Mouse (Mus musculus) gastrocnemius, postnatal 4 days (tissue): ENCODE data around the gene Ddx20. TPM values are rescaled to one million over a fixed set of nuclear protein-coding genes. Genes with fewer than 3 reads are reported as not detected.

Experiments
- DNase-seq, 2 experiments: peaks; one replicate each; pipeline ENCODE4 v3.0.0; 2021 to 2022; ENCODE audit warnings: low spot score in 2 of 2, mixed read lengths in 2 of 2
- total RNA-seq, 2 experiments: library from RNA; stranded (reverse); gene quantifications; 2 replicates each; pipeline ENCODE4 v1.2.3; 2021

Ddx20 gene
- total RNA-seq, 2 experiments from 2014 or later = 12.3 to 15.1 TPM

DNA sequence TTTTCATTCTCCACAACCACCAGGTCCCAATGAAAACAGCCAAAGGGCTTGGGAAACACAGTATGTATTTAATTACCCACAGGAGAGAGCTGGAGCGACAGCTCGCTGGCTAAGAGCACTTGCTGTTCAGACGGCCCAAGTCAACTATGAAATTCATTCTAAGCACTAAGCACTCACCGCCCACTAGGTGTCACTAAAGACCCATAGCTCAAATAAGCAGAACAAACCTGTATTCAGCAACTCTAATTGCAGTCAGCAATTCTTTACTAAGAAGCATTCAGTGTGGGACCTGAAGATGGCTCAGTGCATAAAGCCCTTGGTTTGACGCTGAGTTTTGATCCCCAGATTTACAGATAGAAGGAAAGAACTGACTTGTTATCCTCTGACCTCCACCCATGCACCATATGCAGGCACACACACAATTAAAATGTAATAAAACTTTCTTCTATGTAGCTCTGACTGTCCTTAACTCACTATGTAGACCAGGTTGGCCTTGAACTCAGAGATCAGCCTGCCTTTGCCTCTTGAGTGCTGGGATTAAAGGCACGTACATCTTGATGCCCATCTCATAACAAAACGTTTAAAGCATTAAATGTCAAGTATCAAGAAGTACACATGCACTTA, 12.7 kb downstream of the Ddx20 start:
- peak in 1 of 2 experiments; percentile 53 for DNase-seq

- no peak for DNase-seq
These were observed 16.6 kb downstream of the Ddx20 start for GRCm38 (mm10) chr3:105670801-105671200.

DNA sequence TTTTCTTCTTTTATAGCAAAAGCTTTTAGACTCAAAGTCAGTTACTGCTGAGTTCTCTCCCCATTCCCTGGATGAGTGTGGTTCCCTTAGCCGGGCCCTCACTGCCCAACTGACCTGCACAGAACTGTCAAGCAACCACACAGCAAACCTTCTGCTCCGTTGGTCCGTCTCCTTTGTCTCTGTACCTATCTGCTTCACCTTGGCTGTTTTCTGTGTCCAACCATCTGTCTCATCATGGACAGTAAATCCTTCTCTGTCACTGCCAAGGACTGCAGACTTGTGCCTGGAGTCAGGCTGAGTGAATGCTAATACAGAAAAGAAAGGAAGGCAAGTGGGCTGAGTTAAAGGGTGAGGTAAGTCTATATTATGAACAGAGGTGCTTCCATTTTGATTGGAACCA, 17.6 kb downstream of the Ddx20 start:
- DNase-seq = no peak

GRCm38 (mm10) chr3:105668161-105668560, 19.2 kb downstream of the Ddx20 start:
- no peak for DNase-seq

- DNase-seq = no peak
These were observed 20.3 kb downstream of the Ddx20 start for GRCm38 (mm10) chr3:105666996-105667523.

GRCm38 (mm10) chr3:105665105-105665765, 22.1 kb downstream of the Ddx20 start:
- no peak for DNase-seq

GRCm38 (mm10) chr3:105663043-105663442, 24.3 kb downstream of the Ddx20 start:
- DNase-seq = no peak

- no peak for DNase-seq
These were observed 26.8 kb downstream of the Ddx20 start for GRCm38 (mm10) chr3:105660530-105660929.

- DNase-seq = peak; percentile 25 to 38
These were observed 32.3 kb downstream of the Ddx20 start for GRCm38 (mm10) chr3:105655031-105655585.

DNA sequence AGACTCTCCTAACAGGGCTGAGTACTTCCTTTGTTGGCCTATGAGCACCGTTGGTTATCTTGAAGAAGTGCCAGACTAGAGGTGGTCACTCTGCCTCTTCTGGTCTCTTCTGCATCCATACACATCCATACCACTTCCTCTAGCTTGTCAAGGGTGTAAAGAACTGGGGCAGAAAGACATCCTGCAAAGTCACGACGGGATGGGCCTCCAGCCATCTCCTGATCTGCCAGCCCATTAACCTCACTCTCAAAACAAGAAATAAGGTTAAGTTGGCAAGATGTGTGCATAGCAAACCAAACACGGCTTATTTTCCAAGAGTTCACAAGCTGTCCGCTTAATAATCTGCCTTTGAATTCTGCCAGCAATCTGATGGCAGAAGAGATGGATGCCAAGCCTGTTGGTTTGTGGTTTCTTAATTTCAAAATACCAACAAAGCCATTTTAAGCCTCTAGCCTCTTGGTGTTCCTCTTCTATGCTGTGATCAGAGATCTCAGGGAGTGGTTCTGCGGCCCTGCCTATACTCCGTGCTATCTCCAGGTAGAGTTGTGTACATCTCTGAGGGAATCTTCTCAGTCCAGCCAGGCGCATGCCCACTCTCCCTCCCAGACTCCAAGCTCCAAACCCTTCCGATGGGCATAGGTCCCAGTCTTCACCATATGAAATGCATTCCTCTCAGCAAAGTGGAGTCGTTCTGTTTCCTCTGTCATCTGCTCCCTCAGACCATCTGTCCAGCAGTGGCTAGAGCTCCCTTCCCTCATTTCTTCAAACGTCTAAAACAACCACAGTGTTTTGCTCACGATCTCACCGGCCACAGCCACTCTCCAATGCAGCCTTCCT, 33.6 kb downstream of the Ddx20 start:
- no peak for DNase-seq

DNA sequence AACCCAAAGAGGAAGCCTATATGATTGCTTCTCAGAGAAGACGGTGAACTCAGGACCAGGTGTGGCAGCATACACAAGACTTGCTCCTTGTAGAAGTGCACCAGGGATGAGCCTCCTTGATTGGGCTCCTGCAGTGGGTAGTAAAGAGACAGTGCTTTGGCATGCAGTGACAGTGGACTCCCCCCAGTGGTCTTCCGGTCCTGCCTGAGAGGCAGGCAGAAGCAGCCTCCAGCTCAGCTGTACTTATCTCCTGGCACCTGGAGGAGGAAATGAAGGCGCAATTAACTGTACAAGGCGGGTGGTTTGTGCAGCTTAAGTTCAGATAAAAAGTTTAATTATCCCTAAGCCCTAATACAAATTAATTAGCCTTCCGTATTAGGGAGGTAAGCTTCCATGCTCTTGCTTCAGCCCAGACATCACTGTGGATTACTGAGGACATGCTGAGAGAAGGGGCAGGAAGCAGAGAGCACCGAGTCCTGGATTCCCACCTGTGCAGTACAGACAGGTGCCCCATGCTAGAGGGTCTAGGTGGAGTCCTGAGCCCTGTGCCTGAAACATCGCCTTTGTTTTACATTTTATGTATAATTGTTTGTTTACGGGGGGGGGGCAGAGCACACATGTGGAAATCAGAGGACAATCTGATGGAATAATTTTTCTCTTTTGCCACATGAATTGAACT, 38.3 kb downstream of the Ddx20 start:
- DNase-seq = no peak

GRCm38 (mm10) chr3:105643566-105643965, 43.8 kb downstream of the Ddx20 start:
- DNase-seq = no peak

GRCm38 (mm10) chr3:105642186-105642585, 45.2 kb downstream of the Ddx20 start:
- no peak for DNase-seq

GRCm38 (mm10) chr3:105633021-105633420, 54.4 kb downstream of the Ddx20 start:
- DNase-seq = no peak

DNA sequence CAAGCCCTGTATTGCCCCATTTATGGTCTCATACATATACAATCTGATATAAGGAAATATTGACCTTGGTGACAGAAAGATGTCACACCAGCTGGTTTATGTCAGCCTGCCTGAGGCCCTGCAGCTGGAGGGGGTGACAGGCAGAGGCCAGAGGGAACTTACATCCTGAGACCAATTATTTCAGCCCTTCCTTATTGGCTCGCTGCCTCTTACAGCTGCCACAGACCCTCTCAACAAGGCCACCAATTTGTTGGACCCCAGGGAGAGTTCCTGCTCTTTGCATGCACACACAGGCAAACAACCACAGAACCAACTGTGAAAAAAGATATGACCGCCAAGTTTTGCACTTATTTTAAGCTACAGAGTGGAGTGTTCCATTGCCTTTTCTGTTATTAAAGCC, 55.1 kb downstream of the Ddx20 start:
- no peak for DNase-seq

Other genes with a start within 250 kb of the Ddx20 start
- gene Kcnd3, start 235.2 kb downstream of the Ddx20 start, total RNA-seq = under 1 TPM; 0.70 to 0.88 TPM
- 10 to 100 TPM; 28.5 to 29.0 TPM for gene Inka2, start 17.0 kb upstream of the Ddx20 start, total RNA-seq
- 100 to 1,000 TPM; 129 to 150 TPM for gene Rap1a, start 113.8 kb upstream of the Ddx20 start, total RNA-seq
- gene Adora3, start 183.3 kb upstream of the Ddx20 start, total RNA-seq = 1 to 10 TPM in 1 of 2 experiments, under 1 TPM in 1; 0.64 to 1.1 TPM
- not detected for gene Tmigd3, start 183.3 kb upstream of the Ddx20 start, total RNA-seq
- under 1 TPM; 0.65 to 0.71 TPM for gene I830077J02Rik, start 245.1 kb upstream of the Ddx20 start, total RNA-seq